Mouse (Mus musculus): Measurements from ENCODE around the gene Nkx2-1. TPM values are rescaled to one million over a fixed set of nuclear protein-coding genes. Genes with fewer than 3 reads are reported as not detected.
A peak's percentile ranks its signal among the peaks of the same experiment; 100 is the strongest.

The Nkx2-1 gene
- 94.6 and 95.1 TPM in 2 replicates for polyA plus RNA-seq (2014; fragmentation: Nextera tagmentation; extraction: Ambion mirVana)

DNA sequence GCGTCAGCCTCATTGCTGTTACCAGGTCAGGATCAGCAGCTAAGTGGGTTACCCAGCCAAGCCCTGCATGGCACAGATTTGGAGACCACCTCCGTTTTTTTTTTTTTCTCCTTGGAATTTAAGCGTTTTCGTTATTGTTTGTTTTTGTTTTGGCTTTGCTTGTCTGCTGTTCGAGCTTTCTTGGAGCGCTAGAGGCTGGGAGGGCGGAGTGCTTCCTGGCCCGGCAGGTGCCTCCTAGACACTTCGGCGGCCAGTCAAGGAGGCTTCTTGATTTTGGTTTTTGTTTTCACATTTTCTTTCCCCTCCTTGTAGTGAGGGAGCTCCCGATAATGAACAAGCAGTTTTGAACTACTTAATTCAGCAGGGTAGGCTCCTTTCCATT, at the start of gene Nkx2-1:
TSS of gene Nkx2-1 (minus strand) at position 25 of the 382 bp plus-strand sequence.
- no peak for ATAC-seq (ENCODE audit: insufficient read depth)
- no peak for DNase-seq
- Histone ChIP-seq H3K4me1 (ENCODE audit: insufficient read depth) (no peaks in the 10 kb centered on the region), H3K27ac (ENCODE audit: low read depth) (peak within 1 kb of the TSS; percentile 98), H3K27me3 (ENCODE audit: insufficient read depth, low read length) (peaks cover 96% of the 10 kb centered on the region), H3K9ac (peak within 1 kb of the TSS; percentile 90), H3K36me3 (ENCODE audit: insufficient read depth) (peaks cover 17% of the 10 kb centered on the region; the same call in 1 of the 2 replicates), H3K4me3 (ENCODE audit: low read depth, low read length) (peak within 1 kb of the TSS; percentile 53), H3K9me3 (ENCODE audit: low read depth, low read length) (no peaks in the 10 kb centered on the region), H3K4me2 (peak within 1 kb of the TSS; percentile 59)
- 2% methylated on average over 11 of the region's 11 CpGs for WGBS
- TF ChIP-seq CTCF (IDR thresholded peaks at IDR 0.05; ENCODE audit: low read depth): no peak

- peak; percentile 87 for DNase-seq
- Histone ChIP-seq H3K27ac (ENCODE audit: low read depth) (no peak overlapping the region; the same call in 1 of the 2 replicates), H3K4me3 (ENCODE audit: low read depth, low read length) (no peak overlapping the region), H3K27me3 (ENCODE audit: insufficient read depth, low read length) (peaks cover 67% of the 10 kb centered on the region), H3K4me2 (peak overlapping the region; percentile 54), H3K4me1 (ENCODE audit: insufficient read depth) (no peaks in the 10 kb centered on the region), H3K9me3 (ENCODE audit: low read depth, low read length) (no peaks in the 10 kb centered on the region), H3K36me3 (ENCODE audit: insufficient read depth) (no peaks in the 10 kb centered on the region), H3K9ac (peak overlapping the region; percentile 34)
- peak; percentile 45 for ATAC-seq (ENCODE audit: insufficient read depth)
- WGBS: under 1% methylated on average over 14 of the region's 14 CpGs
- peak; percentile 85 for TF ChIP-seq CTCF (IDR thresholded peaks at IDR 0.05; ENCODE audit: low read depth)
Observed at GRCm38 (mm10) chr12:56541068-56541467, 4.4 kb upstream of the Nkx2-1 start.

GRCm38 (mm10) chr12:56540591-56540990, 3.9 kb upstream of the Nkx2-1 start:
- DNase-seq: no peak
- H3K4me2 ChIP-seq: peak overlapping the region; percentile 54
- no peak overlapping the region; the same call in 1 of the 2 replicates for H3K27ac ChIP-seq (ENCODE audit: low read depth)
- TF ChIP-seq CTCF (IDR thresholded peaks at IDR 0.05; ENCODE audit: low read depth): no peak
- H3K9me3 ChIP-seq (ENCODE audit: low read depth, low read length): no peaks in the 10 kb centered on the region
- no peak for ATAC-seq (ENCODE audit: insufficient read depth)
- H3K9ac ChIP-seq: peak overlapping the region; percentile 34
- no peaks in the 10 kb centered on the region for H3K4me1 ChIP-seq (ENCODE audit: insufficient read depth)
- WGBS: 3% methylated on average over 10 of the region's 10 CpGs
- no peaks in the 10 kb centered on the region for H3K36me3 ChIP-seq (ENCODE audit: insufficient read depth)
- peaks cover 71% of the 10 kb centered on the region for H3K27me3 ChIP-seq (ENCODE audit: insufficient read depth, low read length)
- H3K4me3 ChIP-seq (ENCODE audit: low read depth, low read length): no peak overlapping the region

DNA sequence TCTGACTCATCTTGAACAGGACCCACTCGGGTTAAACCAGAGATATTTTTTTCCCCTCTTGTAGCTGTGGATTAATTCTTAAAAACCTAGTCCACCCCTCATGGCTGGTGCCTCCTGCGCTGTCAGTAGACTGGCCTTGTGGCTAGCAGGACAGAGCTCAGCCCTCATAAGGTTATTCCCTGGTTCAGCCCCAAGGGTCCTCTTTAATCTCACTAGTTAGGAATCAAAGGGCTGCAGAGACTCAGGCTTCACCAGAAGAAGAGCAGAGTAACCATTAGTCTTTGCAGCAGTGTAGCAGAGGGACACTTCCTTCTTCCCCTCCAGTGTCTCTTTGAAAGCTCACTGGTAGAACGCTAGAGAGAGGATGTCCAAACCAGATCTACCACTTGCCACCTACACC, 1.9 kb upstream of the Nkx2-1 start:
- Histone ChIP-seq H3K9ac (no peak overlapping the region), H3K36me3 (ENCODE audit: insufficient read depth) (0 out of 2 replicates have a peak, but pooled peaks cover 2% of the 10 kb centered on the region), H3K27ac (ENCODE audit: low read depth) (peak overlapping the region; percentile 98; the same call in 1 of the 2 replicates), H3K4me2 (peak overlapping the region; percentile 59), H3K4me1 (ENCODE audit: insufficient read depth) (no peaks in the 10 kb centered on the region), H3K4me3 (ENCODE audit: low read depth, low read length) (peak overlapping the region; percentile 53; the same call in 1 of the 2 replicates), H3K27me3 (ENCODE audit: insufficient read depth, low read length) (peaks cover 87% of the 10 kb centered on the region), H3K9me3 (ENCODE audit: low read depth, low read length) (no peaks in the 10 kb centered on the region)
- DNase-seq (no peak), ATAC-seq (ENCODE audit: insufficient read depth) (no peak)
- TF ChIP-seq CTCF (IDR thresholded peaks at IDR 0.05; ENCODE audit: low read depth): no peak
- WGBS: 6% methylated on average over 3 of the region's 3 CpGs

DNA sequence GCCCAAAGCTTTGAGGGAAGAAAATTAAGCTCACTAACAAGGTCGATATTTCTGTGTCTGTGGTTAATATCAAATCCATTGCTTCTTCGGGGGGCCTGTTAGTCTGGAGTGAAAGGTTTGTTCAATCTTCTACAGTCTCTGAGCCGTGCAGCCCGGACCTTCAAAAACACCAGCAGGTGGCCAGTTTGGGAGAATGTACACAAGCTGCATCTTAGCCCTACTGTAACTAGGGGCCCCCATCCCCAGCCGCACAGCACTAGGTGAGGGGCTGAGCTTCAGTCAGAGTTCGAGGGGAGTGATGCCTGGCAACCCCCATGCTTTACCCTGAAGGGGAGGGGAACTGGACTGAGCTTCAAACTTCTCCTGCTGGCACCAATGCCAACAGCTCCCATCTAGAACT, 1.2 kb upstream of the Nkx2-1 start:
- Histone ChIP-seq H3K4me1 (ENCODE audit: insufficient read depth) (no peaks in the 10 kb centered on the region), H3K9ac (peak overlapping the region; percentile 90), H3K27me3 (ENCODE audit: insufficient read depth, low read length) (peaks cover 94% of the 10 kb centered on the region), H3K4me2 (peak overlapping the region; percentile 59), H3K36me3 (ENCODE audit: insufficient read depth) (peaks cover 9% of the 10 kb centered on the region; the same call in 1 of the 2 replicates), H3K9me3 (ENCODE audit: low read depth, low read length) (no peaks in the 10 kb centered on the region), H3K4me3 (ENCODE audit: low read depth, low read length) (peak overlapping the region; percentile 53), H3K27ac (ENCODE audit: low read depth) (peak overlapping the region; percentile 98)
- DNase-seq (no peak), ATAC-seq (ENCODE audit: insufficient read depth) (no peak)
- 0 out of 2 replicates have a peak, but pooled peaks have one; percentile 6 for TF ChIP-seq CTCF (IDR thresholded peaks at IDR 0.05; ENCODE audit: low read depth)
- 2% methylated on average over 6 of the region's 6 CpGs for WGBS

- Histone ChIP-seq H3K36me3 (ENCODE audit: insufficient read depth) (peaks cover 12% of the 10 kb centered on the region; the same call in 1 of the 2 replicates), H3K9me3 (ENCODE audit: low read depth, low read length) (no peaks in the 10 kb centered on the region), H3K4me3 (ENCODE audit: low read depth, low read length) (peak overlapping the region; percentile 53), H3K9ac (peak overlapping the region; percentile 90), H3K27me3 (ENCODE audit: insufficient read depth, low read length) (peaks cover 96% of the 10 kb centered on the region), H3K4me1 (ENCODE audit: insufficient read depth) (no peaks in the 10 kb centered on the region), H3K27ac (ENCODE audit: low read depth) (peak overlapping the region; percentile 98), H3K4me2 (peak overlapping the region; percentile 59)
- no peak for ATAC-seq (ENCODE audit: insufficient read depth)
- under 1% methylated on average over 19 of the region's 19 CpGs for WGBS
- TF ChIP-seq CTCF (IDR thresholded peaks at IDR 0.05; ENCODE audit: low read depth): 0 out of 2 replicates have a peak, but pooled peaks have one; percentile 2
- DNase-seq: peak; percentile 59
Observed at GRCm38 (mm10) chr12:56537342-56537741, 634 bp upstream of the Nkx2-1 start.

GRCm38 (mm10) chr12:56536174-56536883, 379 bp downstream of the Nkx2-1 start:
- Histone ChIP-seq H3K36me3 (ENCODE audit: insufficient read depth) (peaks cover 17% of the 10 kb centered on the region; the same call in 1 of the 2 replicates), H3K9me3 (ENCODE audit: low read depth, low read length) (no peaks in the 10 kb centered on the region), H3K27ac (ENCODE audit: low read depth) (peak overlapping the region; percentile 98), H3K4me2 (peak overlapping the region; percentile 59), H3K4me1 (ENCODE audit: insufficient read depth) (no peaks in the 10 kb centered on the region), H3K4me3 (ENCODE audit: low read depth, low read length) (peak overlapping the region; percentile 53), H3K27me3 (ENCODE audit: insufficient read depth, low read length) (peaks cover 92% of the 10 kb centered on the region), H3K9ac (peak overlapping the region; percentile 90)
- no peak for TF ChIP-seq CTCF (IDR thresholded peaks at IDR 0.05; ENCODE audit: low read depth)
- ATAC-seq (ENCODE audit: insufficient read depth): peak; percentile 33; the same call in 1 of the 2 replicates
- peak; percentile 40 for DNase-seq
- WGBS: 1% methylated on average over 44 of the region's 44 CpGs

All from lung, embryonic 14.5 days (tissue).